In genomic region chr16:8737666-8738541, GRCm38 (mm10) we compare ENCODE assay signal across 8 mouse cellular contexts. TPM values are rescaled to one million over a fixed set of nuclear protein-coding genes. Genes with fewer than 3 reads are reported as not detected.
A peak's percentile ranks its signal among the peaks of the same experiment; 100 is the strongest.
DNase-seq lines count a peak whose midpoint lies in the region; ATAC-seq and TF ChIP-seq lines count a peak whose summit lies in the region.

No protein-coding gene starts in this region.

- H3K4me2 ChIP-seq in embryonic facial prominence, embryonic 13.5 days = peak overlapping the region; percentile 95
- peak overlapping the region; percentile 96 for H3K4me2 ChIP-seq in limb, embryonic 12.5 days
- H3K4me2 ChIP-seq in midbrain, postnatal 0 days (ENCODE audit: low read depth, low read length, poor library complexity, severe bottlenecking) = peak overlapping the region; percentile 91

- H3K4me1 ChIP-seq in erythroblast, embryonic 14.5 days (ENCODE audit: control insufficient read depth) = peaks cover 68% of the 10 kb centered on the region
- peaks cover 33% of the 10 kb centered on the region for H3K4me1 ChIP-seq in embryonic facial prominence, embryonic 13.5 days
- H3K4me1 ChIP-seq in limb, embryonic 12.5 days (replicated peaks) = peaks cover 37% of the 10 kb centered on the region
- H3K4me1 ChIP-seq in midbrain, postnatal 0 days (ENCODE audit: insufficient read depth, low read length) = peaks cover 21% of the 10 kb centered on the region

- peak overlapping the region; percentile 83 for H3K27ac ChIP-seq in embryonic facial prominence, embryonic 13.5 days
- peak overlapping the region; percentile 88 for H3K27ac ChIP-seq in limb, embryonic 12.5 days
- peak overlapping the region; percentile 99 for H3K27ac ChIP-seq in midbrain, postnatal 0 days (ENCODE audit: low read depth, low read length)

- H3K4me3 ChIP-seq in erythroblast, embryonic 14.5 days (replicated peaks) = peak overlapping the region; percentile 90
- H3K4me3 ChIP-seq in embryonic facial prominence, embryonic 13.5 days = peak overlapping the region; percentile 98
- peak overlapping the region; percentile 98 for H3K4me3 ChIP-seq in limb, embryonic 12.5 days (replicated peaks)
- peak overlapping the region; percentile 96 for H3K4me3 ChIP-seq in midbrain, postnatal 0 days (ENCODE audit: low read depth, low read length)

- H3K27me3 ChIP-seq in erythroblast, embryonic 14.5 days (ENCODE audit: control insufficient read depth) = no peaks in the 10 kb centered on the region
- no peaks in the 10 kb centered on the region for H3K27me3 ChIP-seq in embryonic facial prominence, embryonic 13.5 days
- no peaks in the 10 kb centered on the region for H3K27me3 ChIP-seq in limb, embryonic 12.5 days
- no peaks in the 10 kb centered on the region for H3K27me3 ChIP-seq in midbrain, postnatal 0 days (ENCODE audit: insufficient read depth, low read length)

- intact Hi-C loops in heart, postnatal 14 days (cut with DNase I) = loop anchor here (5.0 kb wide), 2 partner anchors 36 to 51 kb away; no protein-coding TSS in a partner anchor

- TF ChIP-seq CTCF in midbrain, postnatal 0 days (IDR thresholded peaks at IDR 0.05) = no peak

- peaks cover 54% of the 10 kb centered on the region for H3K36me3 ChIP-seq in erythroblast, embryonic 14.5 days (ENCODE audit: control insufficient read depth)
- H3K36me3 ChIP-seq in embryonic facial prominence, embryonic 13.5 days = no peaks in the 10 kb centered on the region
- 0 out of 2 replicates have a peak, but pooled peaks cover 3% of the 10 kb centered on the region for H3K36me3 ChIP-seq in limb, embryonic 12.5 days
- no peaks in the 10 kb centered on the region for H3K36me3 ChIP-seq in midbrain, postnatal 0 days (ENCODE audit: insufficient read depth, low read length)

- under 1% methylated on average over 68 of the region's 110 CpGs for WGBS in embryonic facial prominence, embryonic 13.5 days
- under 1% methylated on average over 73 of the region's 110 CpGs for WGBS in limb, embryonic 12.5 days
- WGBS in midbrain, postnatal 0 days = under 1% methylated on average over 59 of the region's 110 CpGs

- peak; percentile 43 for DNase-seq in ZHBTc4 (ENCODE audit: low read depth, low spot score)
- DNase-seq in heart, postnatal 14 days = peak; percentile 50 to 51
- peak; percentile 32 for DNase-seq in midbrain, postnatal 0 days (ENCODE audit: low spot score)
- DNase-seq in thymus, adult 18-20 months = peak; percentile 64 to 72

- H3K9ac ChIP-seq in embryonic facial prominence, embryonic 13.5 days = peak overlapping the region; percentile 96
- H3K9ac ChIP-seq in limb, embryonic 12.5 days (replicated peaks) = peak overlapping the region; percentile 95
- H3K9ac ChIP-seq in midbrain, postnatal 0 days (replicated peaks; ENCODE audit: low read length, poor library complexity, severe bottlenecking) = peak overlapping the region; percentile 95

- no peak for ATAC-seq in erythroblast, adult 5-6 weeks (replicated peaks; ENCODE audit: low FRiP score, poor library complexity, severe bottlenecking)
- ATAC-seq in embryonic facial prominence, embryonic 13.5 days (ENCODE audit: insufficient number of reproducible peaks, insufficient read depth, low FRiP score, low TSS enrichment, low read depth) = peak; percentile 17; the same call in 1 of the 2 replicates
- peak; percentile 38; the same call in 1 of the 2 replicates for ATAC-seq in limb, embryonic 12.5 days (ENCODE audit: insufficient number of reproducible peaks, insufficient read depth, low FRiP score, low TSS enrichment, low read depth)
- peak; percentile 31; the same call in 1 of the 2 replicates for ATAC-seq in midbrain, postnatal 0 days (ENCODE audit: low FRiP score)

- no peaks in the 10 kb centered on the region for H3K9me3 ChIP-seq in erythroblast, embryonic 14.5 days (ENCODE audit: control insufficient read depth, low read length)
- no peaks in the 10 kb centered on the region for H3K9me3 ChIP-seq in embryonic facial prominence, embryonic 13.5 days
- H3K9me3 ChIP-seq in limb, embryonic 12.5 days = no peaks in the 10 kb centered on the region
- H3K9me3 ChIP-seq in midbrain, postnatal 0 days (ENCODE audit: low read length) = no peaks in the 10 kb centered on the region

RNA-seq across cellular contexts. Expression of gene Usp7, which starts 54.2 kb away (rescaled TPM):
- 6.0 and 6.8 TPM in 2 replicates for polyA plus RNA-seq in erythroblast, embryonic 14.5 days (2012)
- 545 and 592 TPM in 2 replicates for total RNA-seq in erythroblast, adult 5-6 weeks (2015; ENCODE audit: low replicate concordance)
- 1,042 and 1,164 TPM in 2 replicates for total RNA-seq in erythroblast, adult 5-6 weeks (2017; ENCODE audit: low replicate concordance)
- 33.2 and 35.8 TPM in 2 replicates for polyA plus RNA-seq in embryonic facial prominence, embryonic 13.5 days (2015; fragmentation: Nextera tagmentation; extraction: Ambion mirVana)
- total RNA-seq in heart, postnatal 14 days (2021) = 10 to 100 TPM; 61.9 to 65.0 TPM
- polyA plus RNA-seq in limb, embryonic 12.5 days (2016; fragmentation: Nextera tagmentation; extraction: Ambion mirVana) = 33.5 and 38.4 TPM in 2 replicates
- 116 and 129 TPM in 2 replicates for total RNA-seq in midbrain, postnatal 0 days (2014; rRNA removed)
- 17.0 and 21.8 TPM in 2 replicates for polyA plus RNA-seq in midbrain, postnatal 0 days (2015; fragmentation: Nextera tagmentation; extraction: Ambion mirVana)

RNA-seq across cellular contexts. Expression of gene Gm5767, which starts 57.3 kb away (rescaled TPM):
- not detected in 2 replicates for polyA plus RNA-seq in erythroblast, embryonic 14.5 days (2012)
- not detected in 2 replicates for total RNA-seq in erythroblast, adult 5-6 weeks (2015; ENCODE audit: low replicate concordance)
- total RNA-seq in erythroblast, adult 5-6 weeks (2017; ENCODE audit: low replicate concordance) = not detected in 2 replicates
- polyA plus RNA-seq in embryonic facial prominence, embryonic 13.5 days (2015; fragmentation: Nextera tagmentation; extraction: Ambion mirVana) = not detected in 2 replicates
- total RNA-seq in heart, postnatal 14 days (2021) = not detected
- not detected in 2 replicates for polyA plus RNA-seq in limb, embryonic 12.5 days (2016; fragmentation: Nextera tagmentation; extraction: Ambion mirVana)
- total RNA-seq in midbrain, postnatal 0 days (2014; rRNA removed) = not detected in 2 replicates
- polyA plus RNA-seq in midbrain, postnatal 0 days (2015; fragmentation: Nextera tagmentation; extraction: Ambion mirVana) = not detected in 2 replicates
